Mouse (Mus musculus) c-Kit-positive CD71-positive TER-119-positive erythroid progenitor cells, embryonic 14.5 days (primary cell): ENCODE measurements around the gene Rpgrip1l.

Source experiments
- DNase-seq: peaks from one replicate; pipeline ENCODE4 v3.0.0-alpha.2; 2013; ENCODE audit warnings: low spot score

Gene Rpgrip1l

DNA sequence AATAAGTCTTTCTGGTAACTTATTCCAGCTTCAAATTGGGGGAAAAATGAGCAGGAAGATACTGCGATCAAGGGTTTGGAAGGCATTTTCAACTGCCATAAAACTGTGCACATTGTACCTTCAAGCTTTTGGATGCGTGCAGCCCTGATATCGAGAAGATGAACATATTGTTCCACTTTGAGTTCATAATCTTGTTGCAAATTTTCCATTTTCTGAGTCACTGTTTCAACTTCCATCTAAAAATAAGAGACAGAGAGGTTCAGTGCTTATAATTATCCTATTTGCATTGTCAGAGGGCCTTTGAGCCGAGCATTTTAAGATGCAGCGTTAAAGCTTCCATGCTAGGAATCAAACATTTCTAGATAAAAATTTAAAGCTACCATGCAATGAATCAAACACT, 39.6 kb downstream of the Rpgrip1l start:
- DNase-seq = no peak

DNA sequence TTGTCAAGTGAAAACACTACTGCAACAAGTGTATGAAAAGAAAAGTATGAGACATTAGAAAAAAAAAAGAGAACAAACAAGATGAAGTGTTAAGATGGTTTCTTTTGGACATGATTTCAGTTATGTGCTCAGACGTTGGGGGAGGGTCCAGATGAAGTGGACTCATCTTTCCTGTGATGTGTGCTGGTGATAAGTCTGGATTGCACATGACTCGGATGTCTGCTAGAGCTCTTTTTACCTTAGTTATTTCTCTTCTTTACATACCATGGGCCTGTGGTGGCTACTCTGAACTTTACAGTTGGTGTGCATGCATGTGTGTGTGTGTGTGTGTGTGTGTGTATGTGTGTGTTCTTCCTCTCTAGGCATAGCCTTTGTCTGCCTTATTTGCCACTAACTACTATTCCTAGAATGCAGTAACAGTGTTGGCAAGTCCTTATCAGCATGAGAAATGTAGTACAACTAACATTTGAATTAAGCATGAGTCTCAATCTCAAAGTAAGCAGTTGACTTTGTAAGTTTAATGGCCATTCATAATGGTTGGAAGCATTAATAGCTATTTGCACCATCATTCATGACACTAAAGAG, 43.6 kb downstream of the Rpgrip1l start:
- no peak for DNase-seq

DNA sequence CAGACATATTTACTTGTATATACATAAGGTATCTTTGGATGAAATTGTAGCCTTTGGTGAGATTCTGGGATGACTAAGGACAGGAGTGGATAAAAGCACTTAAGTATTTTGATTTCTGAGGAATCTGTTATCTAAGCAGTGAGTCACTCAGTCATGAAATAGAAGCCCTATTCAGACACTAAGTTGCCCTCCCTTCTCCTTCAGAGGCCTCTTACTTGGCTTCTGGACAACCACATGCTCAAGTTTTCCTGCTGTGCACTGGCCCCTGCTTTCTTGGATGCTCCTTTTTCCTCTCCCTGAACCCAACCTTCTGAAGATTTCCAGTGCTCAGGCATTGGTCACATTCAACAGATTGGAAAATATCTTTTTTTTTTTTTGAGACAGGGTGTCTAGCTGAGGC, 48.5 kb downstream of the Rpgrip1l start:
- no peak for DNase-seq

DNA sequence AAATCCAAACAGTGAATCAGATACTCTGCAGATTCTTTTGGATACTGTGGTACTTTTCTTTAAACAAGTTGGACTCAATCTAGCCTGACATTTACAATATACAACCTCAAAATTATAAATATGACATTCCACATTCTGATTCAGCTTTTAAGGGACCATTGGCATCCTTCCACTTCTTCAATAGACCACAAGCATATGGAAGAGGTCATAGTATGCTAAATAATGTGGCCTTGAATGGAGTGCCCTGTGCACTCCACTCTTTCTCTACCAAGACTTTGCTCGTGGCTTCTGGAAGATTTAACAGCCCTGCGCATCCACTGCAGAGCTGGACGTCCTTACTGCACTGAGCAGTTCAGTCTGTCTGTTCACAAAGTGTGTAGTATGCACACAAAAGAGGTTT, 49.1 kb downstream of the Rpgrip1l start:
- no peak for DNase-seq

DNA sequence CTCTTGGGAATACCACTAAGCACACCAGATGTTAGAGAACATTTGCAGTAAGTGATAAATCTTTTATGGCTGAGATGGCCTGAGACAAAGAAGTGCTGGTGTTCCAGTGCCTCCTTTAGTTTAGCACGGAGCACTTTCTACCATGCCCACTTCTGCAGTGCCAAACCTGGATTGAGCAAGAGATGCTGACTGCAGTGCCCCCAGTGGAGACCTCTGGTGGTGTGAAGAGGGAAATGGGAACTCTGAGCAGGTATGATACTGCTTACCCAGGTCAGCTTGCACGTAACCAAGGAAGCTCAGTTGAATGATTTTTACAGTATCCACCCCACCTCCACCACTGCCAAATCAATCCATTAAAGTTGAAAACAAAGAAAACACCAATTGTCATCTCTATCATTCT, 51.5 kb downstream of the Rpgrip1l start:
- no peak for DNase-seq

DNA sequence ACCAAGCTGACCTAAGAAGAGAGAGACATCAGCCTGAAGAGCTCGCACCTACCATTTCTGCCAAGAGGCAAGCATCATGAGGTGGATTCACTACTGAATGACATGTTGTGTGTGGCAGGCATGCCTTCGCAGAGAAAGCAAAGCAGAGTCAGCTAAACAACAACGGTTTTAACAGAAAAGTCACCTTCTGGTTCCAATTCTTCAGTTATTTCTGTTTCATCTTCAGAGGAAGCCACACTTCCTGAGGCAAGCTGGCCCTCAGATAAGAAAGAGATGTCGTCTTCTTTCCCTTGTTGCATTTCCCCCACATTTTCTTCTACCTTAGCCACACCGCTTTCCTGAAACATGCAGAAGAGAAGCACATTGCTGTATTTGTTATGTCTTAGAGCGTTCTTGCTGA, 62.1 kb downstream of the Rpgrip1l start:
- DNase-seq = no peak

DNA sequence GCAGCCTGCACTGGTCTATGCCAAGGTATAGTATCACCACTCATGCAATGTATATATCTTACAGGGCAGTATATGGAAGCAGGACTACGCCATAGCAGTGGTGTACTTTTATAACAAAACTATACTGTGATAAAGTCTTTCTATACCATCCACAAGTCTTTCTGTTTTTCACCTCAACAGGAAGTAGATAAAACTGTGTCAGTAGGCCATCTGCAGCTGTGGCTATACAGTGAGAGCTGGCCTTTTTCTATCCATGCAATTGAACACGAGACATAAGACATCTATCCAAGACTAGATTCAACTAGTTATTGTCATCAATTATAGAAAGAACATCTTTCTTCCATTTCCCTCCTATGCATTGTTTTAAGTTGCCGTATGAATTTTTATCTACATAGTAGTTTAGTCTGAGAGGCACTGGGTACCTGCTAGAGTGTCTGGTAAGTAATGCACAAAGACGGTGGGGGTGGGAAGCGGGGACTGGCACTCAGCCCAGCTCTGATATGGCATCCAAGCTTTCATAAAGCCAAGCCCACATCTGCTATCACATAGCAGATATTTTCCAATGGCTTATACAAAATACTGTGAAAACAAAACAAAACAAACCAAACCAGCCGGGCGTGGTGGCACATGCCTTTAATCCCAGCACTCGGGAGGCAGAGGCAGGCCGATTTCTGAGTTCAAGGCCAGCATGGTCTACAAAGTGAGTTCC, 63.1 kb downstream of the Rpgrip1l start:
- no peak for DNase-seq

DNA sequence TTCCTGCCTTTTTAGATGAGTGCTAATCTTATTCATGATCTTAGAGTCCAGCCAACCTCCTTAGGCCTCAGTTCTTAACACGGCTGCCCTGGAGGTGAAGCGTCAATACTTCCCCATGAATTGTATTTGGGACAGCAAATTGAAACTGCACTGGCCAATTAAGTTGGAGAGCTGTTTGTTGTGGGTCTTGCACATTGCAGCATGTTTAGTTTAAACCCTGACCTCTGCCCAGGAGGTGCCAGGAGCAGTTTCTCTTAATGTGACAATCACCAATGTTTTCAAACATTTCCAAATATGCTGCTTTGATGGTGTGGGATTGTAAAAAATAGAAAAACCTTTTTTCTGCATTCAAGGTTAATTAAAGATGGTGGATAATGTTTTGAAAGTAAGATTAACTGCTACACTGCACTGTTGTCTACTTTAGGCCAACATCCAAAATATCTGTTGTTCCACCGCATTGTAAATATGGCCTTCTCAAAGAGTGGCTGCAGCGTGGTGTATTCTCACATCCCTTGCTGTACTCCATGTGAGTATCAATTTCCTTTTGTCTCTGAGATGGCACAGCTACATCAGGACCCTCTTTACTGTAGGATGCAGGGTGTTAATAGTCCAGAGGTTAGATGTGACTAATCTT, 67.1 kb downstream of the Rpgrip1l start:
- no peak for DNase-seq

DNA sequence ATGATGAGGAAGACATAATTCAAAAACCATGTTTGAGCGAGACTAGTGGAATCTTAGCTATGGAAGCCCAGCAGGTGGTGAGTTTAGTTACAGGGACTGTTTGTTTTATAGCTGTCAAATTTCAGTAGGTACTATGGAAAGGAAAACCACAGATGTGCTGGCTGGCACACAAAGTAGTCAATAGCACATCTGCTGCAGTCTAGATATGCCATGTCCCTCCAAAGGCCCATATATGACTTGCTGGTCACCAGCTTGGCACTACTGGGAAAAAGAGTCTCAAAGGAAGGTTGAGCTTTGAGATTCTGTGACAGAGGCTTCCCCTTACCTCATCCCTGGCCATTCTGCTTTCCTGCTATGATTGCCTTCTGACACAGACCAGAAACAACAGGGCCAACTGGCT, 70.3 kb downstream of the Rpgrip1l start:
- DNase-seq = no peak

DNA sequence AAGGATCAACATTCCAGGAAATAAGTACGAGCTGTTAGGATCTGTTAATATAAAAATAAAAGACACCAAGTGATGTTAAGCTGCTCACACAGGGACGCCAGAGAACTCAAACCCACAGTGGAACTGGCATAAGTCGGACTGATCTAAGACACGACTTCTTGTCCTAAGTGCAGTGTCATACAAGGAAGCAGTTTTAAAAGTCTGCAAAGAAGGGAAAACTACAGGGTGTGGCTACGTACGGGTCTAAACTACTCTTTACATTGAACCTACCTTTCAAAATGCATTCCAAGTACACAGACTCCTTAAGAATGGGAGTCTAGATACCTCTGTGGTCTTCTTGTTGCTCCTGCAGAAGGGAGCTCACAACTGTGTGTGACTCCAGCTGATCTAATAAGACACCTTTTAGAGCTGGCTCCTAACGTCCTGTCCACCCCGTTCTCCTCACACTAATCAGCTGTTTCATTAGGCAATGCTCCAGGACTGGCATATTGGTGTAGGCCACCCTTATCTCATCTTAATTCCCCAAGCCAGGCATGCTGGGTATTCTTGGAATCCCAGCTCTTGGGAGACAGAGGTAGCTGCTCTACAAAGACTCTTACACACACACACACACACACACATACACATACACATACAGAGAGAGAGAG, 71.1 kb downstream of the Rpgrip1l start:
- DNase-seq = no peak

DNA sequence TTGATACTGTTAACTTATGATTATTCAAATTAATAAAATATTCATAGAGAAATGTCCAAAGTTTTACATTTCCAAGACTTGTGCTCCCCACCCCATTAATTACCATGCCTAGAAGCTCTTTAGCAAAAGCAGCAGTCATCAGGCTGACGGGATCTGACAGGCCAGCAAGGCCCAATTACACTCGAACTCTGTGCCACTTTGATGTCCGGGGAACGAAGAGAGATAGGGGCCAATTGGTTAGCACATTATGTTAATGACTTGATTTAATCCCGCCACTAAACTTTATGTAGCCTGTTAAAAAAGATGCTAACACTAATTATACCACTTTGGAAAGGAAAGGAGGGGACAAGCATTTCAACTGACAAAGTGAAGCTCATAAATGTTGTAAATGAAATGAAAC, 71.7 kb downstream of the Rpgrip1l start:
- no peak for DNase-seq

DNA sequence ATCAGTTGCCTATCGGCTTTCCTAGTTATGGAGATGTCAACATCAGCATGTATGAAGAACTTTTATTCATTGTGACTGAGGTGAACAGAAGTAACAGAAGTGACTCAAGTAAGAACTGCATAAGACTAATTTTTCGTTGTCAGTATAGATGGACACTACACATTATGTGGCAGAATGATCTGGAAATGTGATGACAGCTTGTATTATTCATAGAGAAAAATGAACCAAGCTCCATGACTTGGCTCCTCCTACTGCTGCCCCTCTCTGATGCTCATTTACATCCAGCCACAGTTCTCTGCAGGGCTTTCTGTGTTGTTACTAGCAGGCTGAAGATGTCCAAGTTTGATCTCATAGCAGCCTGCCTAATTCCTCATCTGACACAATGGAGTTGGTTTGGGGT, 75.9 kb downstream of the Rpgrip1l start:
- DNase-seq = no peak

DNA sequence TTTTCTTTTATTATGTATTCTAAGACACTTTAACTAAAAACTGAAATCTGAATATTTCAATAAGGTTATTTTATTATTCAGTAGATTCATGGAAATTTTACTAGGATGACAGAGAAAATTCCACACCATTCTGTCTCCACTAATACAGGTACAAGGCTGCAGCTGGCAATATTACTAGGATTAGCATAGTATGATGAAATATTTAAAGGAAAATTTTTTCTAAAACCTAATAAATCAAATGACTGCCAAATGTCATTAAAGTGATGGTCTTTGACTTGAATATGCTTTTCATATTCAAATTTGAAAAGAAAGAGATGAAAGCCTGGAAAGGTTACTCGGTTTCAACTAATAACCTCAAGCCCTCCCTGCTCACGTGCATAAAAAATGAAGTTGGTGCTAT, 79.0 kb downstream of the Rpgrip1l start:
- no peak for DNase-seq

DNA sequence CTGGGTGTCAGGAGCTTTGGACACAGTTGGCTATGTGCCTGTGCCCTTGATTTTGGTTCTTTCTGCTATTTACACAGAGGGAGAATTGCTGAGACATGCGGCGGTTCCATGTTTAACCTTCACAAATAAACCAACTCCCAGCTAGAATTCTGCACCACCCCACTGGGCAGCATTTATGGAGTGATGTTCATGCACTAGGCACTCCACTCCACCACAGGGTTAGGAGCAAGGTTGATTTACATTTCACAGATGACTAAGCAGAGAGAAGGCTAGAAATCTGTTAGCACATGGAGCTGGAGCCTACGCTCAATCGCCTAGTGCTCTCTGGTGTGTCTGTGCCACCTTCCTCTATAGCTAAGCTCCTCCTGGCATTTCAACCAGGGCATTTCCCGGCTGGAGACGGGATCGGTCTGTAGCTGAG, 85.6 kb downstream of the Rpgrip1l start:
- DNase-seq = no peak

DNA sequence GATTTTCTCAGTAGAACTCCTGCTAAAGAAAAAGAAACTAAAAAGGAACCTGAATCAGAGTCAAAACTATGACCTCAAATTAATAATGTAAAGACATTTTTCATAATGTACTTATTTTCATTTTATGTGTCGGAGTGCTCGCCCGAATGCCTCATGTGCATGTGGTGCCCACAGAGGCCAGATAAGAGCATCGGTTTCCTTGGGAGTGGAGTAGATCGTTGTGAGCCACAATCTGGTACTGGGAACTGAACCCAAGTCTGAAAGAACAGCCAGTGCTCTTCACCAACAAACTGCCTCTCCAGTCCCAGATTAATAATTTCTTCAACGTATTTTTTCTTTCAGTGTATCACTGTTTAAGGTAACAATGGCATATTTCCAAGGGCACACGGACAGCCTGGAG, 88.8 kb downstream of the Rpgrip1l start:
- DNase-seq = no peak

DNA sequence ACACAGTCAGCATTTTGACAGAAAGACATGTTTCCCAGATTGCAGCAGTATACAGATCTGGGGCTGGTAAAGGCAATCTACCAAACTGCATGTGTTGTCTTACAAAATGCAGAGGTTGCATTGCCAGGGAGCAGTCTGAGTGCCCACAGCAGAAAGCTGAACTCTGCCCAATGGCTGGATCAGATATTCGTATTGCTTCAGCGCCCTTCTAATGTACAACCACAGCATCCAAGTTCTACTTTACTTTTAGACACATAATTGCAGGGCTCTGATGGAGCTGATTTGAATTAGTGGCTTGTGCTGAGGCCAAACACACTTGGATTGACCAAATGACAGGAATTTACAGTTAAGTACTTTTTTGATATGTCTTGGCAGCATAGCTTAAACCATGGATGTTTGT, 91.2 kb downstream of the Rpgrip1l start:
- DNase-seq = no peak

DNA sequence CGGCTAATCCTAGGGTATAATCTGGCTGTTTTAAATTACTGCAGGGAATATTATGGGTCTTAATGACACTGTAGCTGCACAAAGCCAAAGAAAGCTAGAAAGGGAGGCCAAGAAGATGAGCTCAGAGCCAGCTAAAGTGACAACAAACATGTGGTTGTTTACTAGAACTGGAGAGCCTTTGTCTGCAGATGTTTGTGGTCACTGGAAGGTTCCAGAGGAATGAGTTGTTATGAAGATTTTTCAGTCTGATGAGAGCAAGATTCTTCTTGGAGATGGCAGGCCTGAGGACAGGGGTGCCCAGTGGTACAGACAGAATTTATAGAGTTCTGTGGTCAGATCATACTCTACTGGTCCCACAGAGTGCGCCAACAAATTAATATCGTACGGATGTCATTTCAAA, 94.8 kb downstream of the Rpgrip1l start:
- DNase-seq = no peak

DNA sequence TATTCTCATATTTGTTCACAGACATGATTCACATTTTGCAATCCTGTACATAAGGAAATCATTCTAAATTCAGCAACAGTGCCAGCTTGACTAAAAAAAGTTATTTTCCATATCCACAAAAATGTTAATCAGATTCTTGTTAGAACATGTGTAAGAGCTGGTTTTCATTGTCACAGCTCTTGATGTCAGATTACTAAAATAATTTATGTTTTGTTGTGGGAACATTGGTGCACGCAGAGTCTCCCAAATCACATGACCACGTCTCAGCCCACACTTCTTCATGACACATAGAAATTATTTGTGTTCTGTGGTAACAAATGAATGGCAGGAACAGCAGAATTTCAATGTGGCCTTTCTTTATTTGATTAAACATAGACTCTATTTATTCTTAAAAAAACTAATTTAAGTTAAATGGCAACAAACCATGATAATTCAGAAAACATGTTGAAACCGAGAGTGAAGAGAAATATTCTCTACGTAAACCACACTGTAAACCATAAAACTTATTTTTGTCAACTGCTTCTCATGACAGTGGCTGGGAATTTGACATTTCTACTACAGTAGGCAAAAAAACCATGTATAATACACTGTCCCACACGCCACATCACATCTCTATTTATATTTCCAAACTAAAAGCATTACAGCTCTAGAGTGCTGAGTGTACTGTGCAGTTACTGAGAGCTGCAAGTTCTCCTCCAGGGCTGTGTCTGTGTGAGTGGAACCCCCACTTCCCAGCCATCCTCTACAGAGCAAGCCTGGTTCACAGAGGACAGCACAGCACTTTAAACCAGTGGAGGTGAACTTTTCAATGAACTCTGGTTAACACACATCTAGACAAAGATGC, 95.8 kb downstream of the Rpgrip1l start:
- DNase-seq = no peak

DNA sequence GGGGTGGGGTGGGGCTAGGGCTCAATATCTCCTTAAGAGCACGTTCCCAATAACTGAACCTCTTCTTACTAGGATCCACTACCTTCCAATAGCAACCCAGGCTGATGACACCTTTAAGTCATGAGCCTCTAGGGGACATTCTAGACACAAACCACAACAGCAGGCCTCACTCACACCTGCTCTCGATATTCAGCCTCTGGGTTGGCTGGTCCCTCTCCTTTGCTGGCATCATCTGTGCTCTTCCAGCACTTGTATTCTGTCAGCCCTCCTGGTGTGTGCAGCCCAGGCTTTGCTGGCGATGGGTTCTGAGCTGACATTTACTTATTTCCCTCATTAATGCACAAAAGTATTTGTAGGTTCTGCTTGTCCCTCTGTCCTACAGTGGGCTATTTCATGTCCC, 98.8 kb downstream of the Rpgrip1l start:
- DNase-seq = no peak

DNA sequence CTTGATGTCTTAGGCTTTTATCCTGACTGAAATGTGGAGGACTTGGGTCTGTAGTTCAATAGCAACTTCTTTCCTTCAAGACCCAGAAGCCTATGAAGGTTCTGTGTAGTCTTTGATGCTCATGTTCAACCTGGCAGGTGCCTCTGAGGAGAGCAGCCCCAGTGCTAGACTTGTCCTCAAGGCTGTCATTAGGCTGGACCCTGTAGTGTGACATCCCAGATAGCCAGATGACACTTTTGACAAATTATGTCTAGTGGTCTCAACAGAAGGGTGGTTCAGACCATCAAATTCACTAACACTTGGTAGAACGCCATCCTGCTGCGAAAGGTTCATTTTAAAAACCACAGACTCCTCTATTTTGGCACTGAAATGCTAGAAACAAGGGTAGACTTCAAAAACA, 100.1 kb downstream of the Rpgrip1l start:
- no peak for DNase-seq

DNA sequence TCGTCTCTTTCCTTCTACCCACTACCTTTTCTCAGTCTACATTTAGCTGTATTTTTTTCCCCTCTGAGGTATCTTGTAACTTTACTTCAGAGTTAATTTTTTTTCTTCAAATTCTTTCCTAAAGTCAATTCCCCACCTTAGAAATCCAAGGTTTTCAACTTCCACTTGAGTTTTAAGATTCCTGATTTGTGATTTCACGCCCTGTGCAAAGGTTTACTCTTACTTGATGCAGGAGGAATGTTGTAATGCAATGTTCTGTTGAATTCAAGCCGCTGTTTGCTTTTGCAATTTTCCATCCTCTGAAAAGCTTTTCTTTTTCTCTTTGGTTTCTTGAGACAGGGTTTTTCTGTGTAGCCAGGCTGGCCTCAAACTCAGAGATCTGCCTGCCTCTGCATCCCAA, 103.4 kb downstream of the Rpgrip1l start:
- DNase-seq = no peak

DNA sequence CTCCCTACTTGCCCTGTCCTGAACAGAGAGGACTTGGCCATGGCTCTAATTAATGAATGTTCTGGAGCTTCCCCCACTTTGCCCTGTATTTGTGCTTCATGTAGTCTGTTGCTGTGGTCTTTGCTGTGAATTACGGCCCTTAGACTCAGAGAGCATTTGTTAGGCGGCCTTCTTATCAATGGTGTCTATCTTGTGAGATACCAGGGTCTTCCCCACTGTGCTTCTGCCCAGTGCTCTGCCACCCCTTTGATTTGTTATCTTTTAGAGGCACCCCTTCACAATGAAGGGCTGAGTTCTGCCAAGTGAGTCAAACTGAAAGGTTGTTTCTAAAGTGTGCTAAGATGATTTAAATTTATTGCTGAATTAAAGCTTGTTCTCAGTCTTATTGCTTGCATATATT, 105.4 kb downstream of the Rpgrip1l start:
- no peak for DNase-seq
